Mouse (Mus musculus): Measurements from ENCODE around the gene Map4k1.

The Map4k1 gene

GRCm38 (mm10) chr7:29052821-29053220, 71.0 kb downstream of the Map4k1 start:
- CTCF ChIA-PET = no interaction called here

All from spleen, embryonic (tissue).